Mouse (Mus musculus): Measurements from ENCODE around the gene Chchd6.

DNA sequence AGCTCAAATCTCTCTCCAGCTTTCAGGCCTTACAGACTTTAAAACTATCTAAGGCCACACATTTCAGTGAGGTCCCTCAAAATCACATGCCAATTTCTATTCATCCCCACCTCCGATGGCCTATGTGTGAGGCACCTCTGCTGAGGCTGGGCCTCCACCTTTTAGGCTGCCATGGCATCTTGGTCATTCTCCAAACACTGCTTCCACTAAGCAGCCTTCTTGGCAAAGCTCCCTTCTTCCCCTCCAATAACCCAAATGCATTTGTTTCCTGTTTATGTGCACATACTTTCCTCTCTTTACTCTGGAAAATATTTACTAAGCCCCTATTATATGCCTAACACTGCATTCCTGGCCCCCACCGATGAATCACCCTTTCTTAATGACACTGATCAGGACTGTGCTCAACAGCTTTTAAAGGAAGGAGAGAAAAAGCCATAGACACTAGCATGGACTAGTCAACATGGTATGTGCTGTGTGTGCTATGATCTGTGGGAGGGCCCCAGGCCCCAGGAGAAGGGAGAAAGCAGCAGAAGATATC, 133.2 kb downstream of the Chchd6 start:
- TF ChIP-seq CTCF (IDR thresholded peaks at IDR 0.05; ENCODE audit: extremely low read depth, insufficient read depth, insufficient read length, insufficient replicate concordance), result no peak
- TF ChIP-seq POLR2A (IDR thresholded peaks at IDR 0.05; ENCODE audit: low read depth, low read length), result no peak
